Mouse (Mus musculus) cerebellum, adult 2 months (tissue): Measurements from ENCODE around the gene Nsrp1.

Source experiments
- CTCF ChIP-seq: fragments of 200-500 bp; IDR thresholded peaks from 2 replicates; pipeline ENCODE4 v1.5.1; 2011; ENCODE audit warnings: low read depth, mild to moderate bottlenecking, control low read depth, low read length, moderate library complexity, borderline replicate concordance; ENCODE audit not compliant: insufficient read depth
- POLR2A ChIP-seq: fragments of 200-500 bp; IDR thresholded peaks from 2 replicates; pipeline ENCODE4 v1.6.1; 2011; ENCODE audit warnings: low read length, control low read depth, borderline replicate concordance; ENCODE audit not compliant: insufficient read depth

GRCm38 (mm10) chr11:77006616-77007015 is 71.6 kb downstream of the Nsrp1 start:
- TF ChIP-seq POLR2A (no peak), CTCF (no peak)
